Mouse (Mus musculus): Measurements from ENCODE around the gene Rab6b. TPM values are rescaled to one million over a fixed set of nuclear protein-coding genes. Genes with fewer than 3 reads are reported as not detected.
A peak's percentile ranks its signal among the peaks of the same experiment; 100 is the strongest.

Gene Rab6b
- 111 and 126 TPM in 2 replicates for polyA plus RNA-seq (2015; fragmentation: Nextera tagmentation; extraction: Ambion mirVana)

DNA sequence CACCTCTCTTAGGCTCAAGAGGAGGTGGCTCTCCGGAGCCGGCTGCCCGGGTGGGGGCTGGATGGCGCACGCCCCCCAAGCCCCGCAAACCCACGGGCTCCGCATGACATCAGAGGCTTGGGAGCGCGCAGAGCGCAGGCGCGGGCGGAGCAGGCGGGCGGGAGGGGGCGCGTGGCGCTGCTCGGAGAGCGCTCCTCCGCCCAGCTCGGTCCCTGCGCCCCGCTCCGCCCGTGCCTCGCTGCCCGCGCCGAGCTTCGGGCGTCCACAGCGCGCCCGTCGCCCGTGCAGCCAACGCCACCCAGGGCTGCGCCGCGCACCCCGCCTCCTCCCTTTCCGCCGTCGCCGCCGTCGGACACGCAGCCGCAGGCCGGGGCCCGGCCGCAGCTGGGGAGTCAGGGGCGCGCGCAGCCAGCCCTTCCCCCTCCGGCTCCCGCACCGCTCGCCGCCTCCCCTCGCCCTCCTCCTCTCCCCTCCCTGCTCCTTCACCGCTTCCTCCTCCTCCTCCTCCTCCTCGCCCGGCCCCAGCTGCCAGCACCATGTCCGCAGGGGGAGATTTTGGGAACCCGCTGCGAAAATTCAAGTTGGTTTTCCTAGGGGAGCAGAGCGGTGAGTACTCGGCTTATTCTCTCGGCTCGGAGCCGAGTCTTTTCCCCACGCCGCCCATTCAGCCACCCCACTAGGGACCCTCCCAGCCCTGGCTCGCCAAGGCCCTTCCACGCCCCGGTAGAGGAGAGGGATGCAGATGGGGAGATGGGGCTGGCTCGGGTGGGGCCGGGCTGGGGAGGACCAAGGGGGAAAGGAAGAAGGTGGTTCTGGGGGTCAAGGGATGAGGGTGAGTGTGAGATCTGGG, at the start of gene Rab6b:
Rab6b (plus strand) TSS at position 167 of the 850 bp plus-strand sequence.
- WGBS, result 0% methylated on average over 75 of the region's 81 CpGs
- Histone ChIP-seq H3K9ac (peak within 1 kb of the TSS; percentile 99), H3K27me3 (no peaks in the 10 kb centered on the region), H3K4me2 (peak within 1 kb of the TSS; percentile 81), H3K4me1 (replicated peaks) (peaks cover 58% of the 10 kb centered on the region), H3K9me3 (no peaks in the 10 kb centered on the region), H3K4me3 (peak within 1 kb of the TSS; percentile 95), H3K27ac (replicated peaks) (peak within 1 kb of the TSS; percentile 97), H3K36me3 (no peaks in the 10 kb centered on the region)
- peak; percentile 83 for ATAC-seq (ENCODE audit: low FRiP score, low read depth)

DNA sequence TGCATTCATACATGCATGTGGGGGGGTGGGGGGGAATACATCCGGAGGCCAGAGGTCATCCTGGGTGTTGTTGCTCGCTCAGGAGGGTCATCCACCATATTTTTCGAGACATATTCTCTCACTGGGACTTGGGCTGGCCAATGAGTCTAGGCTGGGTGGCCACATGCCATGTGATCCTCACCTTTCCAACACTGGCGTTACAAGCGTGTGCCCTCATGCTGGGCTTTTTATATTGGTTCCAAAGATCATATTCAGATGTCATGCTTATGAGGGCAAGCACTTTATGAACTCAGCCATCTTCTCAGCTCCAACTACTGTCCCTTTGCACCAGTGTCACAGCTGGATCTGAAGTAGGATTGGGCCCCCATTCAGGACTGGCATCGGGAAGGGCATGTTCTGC, 48.0 kb upstream of the Rab6b start:
- no peak for ATAC-seq (ENCODE audit: low FRiP score, low read depth)
- WGBS, result 90% methylated on average over 6 of the region's 6 CpGs
- Histone ChIP-seq H3K9ac (no peak overlapping the region), H3K27ac (replicated peaks) (no peak overlapping the region), H3K9me3 (no peaks in the 10 kb centered on the region), H3K4me2 (no peak overlapping the region), H3K4me3 (no peak overlapping the region), H3K4me1 (replicated peaks) (peaks cover 4% of the 10 kb centered on the region; the same call in 1 of the 2 replicates), H3K27me3 (no peaks in the 10 kb centered on the region), H3K36me3 (no peaks in the 10 kb centered on the region)

DNA sequence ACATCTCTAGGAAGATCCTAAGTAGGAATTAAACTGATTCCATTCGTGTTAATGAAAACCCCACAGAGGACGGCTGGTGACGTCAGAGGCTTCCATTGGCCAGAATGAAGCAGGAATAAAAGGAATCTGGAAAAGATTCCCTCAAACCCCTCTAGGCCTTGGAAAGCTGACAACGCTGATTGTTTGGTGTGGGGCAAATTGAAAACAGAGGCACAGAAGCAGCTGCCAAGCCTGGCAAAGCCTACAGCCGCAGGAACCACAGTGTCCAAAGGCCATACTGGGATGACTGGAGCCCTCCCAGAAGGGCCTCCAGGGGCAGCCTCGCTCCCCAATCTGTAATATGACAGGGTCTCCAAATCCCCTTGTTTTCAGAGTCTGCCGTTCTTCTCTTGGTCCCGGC, 44.7 kb upstream of the Rab6b start:
- ATAC-seq (ENCODE audit: low FRiP score, low read depth), result no peak
- Histone ChIP-seq H3K27me3 (no peaks in the 10 kb centered on the region), H3K4me3 (no peak overlapping the region), H3K36me3 (no peaks in the 10 kb centered on the region), H3K27ac (replicated peaks) (no peak overlapping the region), H3K4me2 (no peak overlapping the region), H3K9me3 (no peaks in the 10 kb centered on the region), H3K9ac (no peak overlapping the region), H3K4me1 (replicated peaks) (peaks cover 4% of the 10 kb centered on the region; the same call in 1 of the 2 replicates)
- WGBS, result 69% methylated on average over 8 of the region's 8 CpGs

DNA sequence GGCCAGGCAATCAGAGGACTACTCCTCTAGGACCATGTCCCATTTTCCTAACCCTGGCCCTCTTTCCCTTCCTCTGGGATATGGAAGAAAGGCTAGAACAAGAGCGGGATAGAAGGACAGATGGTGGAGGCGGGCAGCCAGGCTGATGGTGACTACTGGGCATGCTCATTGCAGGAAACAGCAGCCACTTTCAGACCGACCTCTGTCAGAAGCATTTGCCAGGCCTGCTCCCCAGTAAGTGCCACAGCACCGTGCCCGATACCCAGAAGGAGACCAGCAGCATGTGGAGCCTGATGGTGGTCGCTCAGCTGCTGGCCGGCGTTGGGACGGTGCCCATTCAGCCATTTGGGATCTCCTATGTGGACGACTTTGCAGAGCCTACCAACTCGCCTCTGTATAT, 43.9 kb upstream of the Rab6b start:
- Histone ChIP-seq H3K4me1 (replicated peaks) (peaks cover 4% of the 10 kb centered on the region; the same call in 1 of the 2 replicates), H3K27ac (replicated peaks) (peak overlapping the region; percentile 31), H3K27me3 (no peaks in the 10 kb centered on the region), H3K4me2 (no peak overlapping the region), H3K9me3 (no peaks in the 10 kb centered on the region), H3K36me3 (no peaks in the 10 kb centered on the region), H3K4me3 (no peak overlapping the region), H3K9ac (no peak overlapping the region)
- WGBS, result 78% methylated on average over 11 of the region's 11 CpGs
- peak; percentile 63; the same call in 1 of the 2 replicates for ATAC-seq (ENCODE audit: low FRiP score, low read depth)

DNA sequence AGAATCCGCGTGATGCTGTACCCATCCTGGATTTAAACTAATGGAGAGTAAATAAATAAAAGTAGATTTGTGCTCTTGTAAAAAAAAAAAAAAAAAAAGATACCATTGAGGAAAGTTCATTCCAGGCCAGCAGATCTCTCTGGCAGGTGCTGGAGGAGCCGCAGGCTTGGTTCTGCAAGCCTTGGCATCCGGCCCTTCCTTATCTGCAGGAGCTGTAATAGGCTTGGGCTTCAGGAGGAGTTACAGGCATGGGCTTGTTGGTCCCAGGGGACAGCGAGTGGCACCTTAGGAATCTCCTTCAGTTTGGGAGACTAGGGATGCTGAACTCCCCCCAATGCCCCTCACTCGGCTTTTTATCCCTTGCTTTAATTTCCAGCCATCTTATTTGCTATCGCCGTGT, 42.8 kb upstream of the Rab6b start:
- Histone ChIP-seq H3K4me1 (replicated peaks) (peaks cover 4% of the 10 kb centered on the region; the same call in 1 of the 2 replicates), H3K27me3 (no peaks in the 10 kb centered on the region), H3K9ac (no peak overlapping the region), H3K9me3 (no peaks in the 10 kb centered on the region), H3K4me2 (no peak overlapping the region), H3K27ac (replicated peaks) (no peak overlapping the region), H3K36me3 (no peaks in the 10 kb centered on the region), H3K4me3 (no peak overlapping the region)
- ATAC-seq (ENCODE audit: low FRiP score, low read depth), result no peak
- 93% methylated on average over 8 of the region's 8 CpGs for WGBS

DNA sequence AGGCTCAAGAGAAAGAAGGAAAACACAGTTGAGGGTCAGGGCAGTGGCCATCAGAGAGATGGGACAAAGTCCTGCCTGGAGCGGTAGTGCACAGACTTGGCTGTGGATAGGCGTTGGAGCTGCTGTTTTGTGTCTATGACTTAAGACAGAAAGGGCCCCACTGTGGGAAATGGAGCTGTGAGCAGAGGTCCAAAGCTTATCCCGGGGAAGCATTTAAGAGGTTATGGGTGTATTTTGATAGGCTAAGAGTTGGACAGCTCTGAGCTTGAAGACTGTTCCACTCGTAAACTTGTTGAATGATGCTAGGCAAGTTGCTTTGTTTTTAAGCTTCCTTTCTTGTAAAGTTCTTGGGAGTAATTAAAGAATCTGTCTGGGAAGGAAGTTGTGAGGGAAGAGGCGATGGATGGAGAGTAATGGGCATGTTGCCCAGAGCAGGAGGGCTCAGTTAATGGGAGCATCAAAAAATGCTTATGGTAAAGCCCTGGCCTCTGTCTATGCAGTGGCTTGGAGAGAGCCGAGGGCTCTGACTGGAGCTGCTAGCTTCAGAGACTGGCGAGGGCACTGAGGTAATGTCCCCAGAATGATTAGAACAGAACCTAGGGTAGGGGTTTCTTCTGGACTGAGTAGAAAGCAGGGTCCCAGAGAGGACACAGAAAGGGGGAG, 39.9 kb upstream of the Rab6b start:
- WGBS, result 81% methylated on average over 7 of the region's 7 CpGs
- H3K9ac ChIP-seq, result no peak overlapping the region
- H3K9me3 ChIP-seq, result no peaks in the 10 kb centered on the region
- ATAC-seq (ENCODE audit: low FRiP score, low read depth), result no peak
- H3K27me3 ChIP-seq, result no peaks in the 10 kb centered on the region
- no peaks in the 10 kb centered on the region for H3K36me3 ChIP-seq
- no peak overlapping the region for H3K4me3 ChIP-seq
- no peak overlapping the region for H3K27ac ChIP-seq (replicated peaks)
- peaks cover 4% of the 10 kb centered on the region; the same call in 1 of the 2 replicates for H3K4me1 ChIP-seq (replicated peaks)
- H3K4me2 ChIP-seq, result no peak overlapping the region

DNA sequence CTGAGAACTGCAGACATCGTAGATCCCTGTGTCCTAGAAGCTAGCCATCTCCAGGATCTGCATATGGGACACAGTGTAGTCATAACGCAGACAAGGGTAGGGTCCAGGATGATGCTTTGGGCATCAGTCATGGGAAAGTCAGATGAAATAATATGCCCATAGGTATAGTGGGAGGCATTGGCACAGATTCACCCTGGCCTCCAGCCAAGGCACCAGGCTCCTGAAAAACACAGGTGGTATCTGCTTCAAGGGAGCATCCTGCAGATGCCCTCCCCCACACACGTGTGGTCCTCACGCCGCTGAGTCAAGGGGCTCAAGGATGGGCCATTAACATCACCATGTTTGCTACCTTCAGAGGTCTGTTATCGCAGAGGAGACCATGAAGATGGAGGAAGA, 39.4 kb upstream of the Rab6b start:
- Histone ChIP-seq H3K4me2 (no peak overlapping the region), H3K4me1 (replicated peaks) (peaks cover under 1% of the 10 kb centered on the region; the same call in 1 of the 2 replicates), H3K27me3 (no peaks in the 10 kb centered on the region), H3K27ac (replicated peaks) (no peak overlapping the region), H3K4me3 (no peak overlapping the region), H3K36me3 (no peaks in the 10 kb centered on the region), H3K9ac (no peak overlapping the region), H3K9me3 (no peaks in the 10 kb centered on the region)
- 93% methylated on average over 6 of the region's 6 CpGs for WGBS
- ATAC-seq (ENCODE audit: low FRiP score, low read depth), result no peak

DNA sequence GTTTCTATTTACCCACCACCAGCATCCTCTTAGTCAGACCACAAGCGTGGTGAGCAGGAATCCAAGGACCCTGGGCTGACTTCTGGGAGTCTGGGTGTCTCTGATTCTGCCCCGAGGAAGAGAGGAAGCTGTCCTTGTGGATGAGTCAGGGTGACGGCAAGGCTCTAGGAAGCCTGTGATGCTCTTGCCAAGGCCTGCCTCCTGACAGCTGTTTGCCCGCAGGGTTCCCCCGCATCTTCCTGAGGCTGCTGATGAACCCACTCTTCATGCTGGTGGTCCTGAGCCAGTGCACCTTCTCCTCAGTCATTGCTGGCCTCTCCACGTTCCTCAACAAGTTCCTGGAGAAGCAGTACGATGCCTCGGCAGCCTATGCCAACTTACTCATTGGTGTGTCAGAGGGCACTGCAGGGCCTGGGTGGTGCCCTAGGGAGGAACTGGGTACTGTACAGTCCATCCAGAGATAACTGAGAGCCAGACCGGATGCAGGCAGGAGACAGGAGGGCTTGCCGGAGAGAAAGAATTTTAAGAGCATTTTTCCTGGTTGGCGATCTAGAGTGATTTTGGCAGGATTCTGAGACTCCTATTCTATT, 38.6 kb upstream of the Rab6b start:
- no peak for ATAC-seq (ENCODE audit: low FRiP score, low read depth)
- Histone ChIP-seq H3K4me3 (no peak overlapping the region), H3K27me3 (no peaks in the 10 kb centered on the region), H3K36me3 (no peaks in the 10 kb centered on the region), H3K27ac (replicated peaks) (no peak overlapping the region), H3K9ac (no peak overlapping the region), H3K4me1 (replicated peaks) (no peaks in the 10 kb centered on the region), H3K9me3 (no peaks in the 10 kb centered on the region), H3K4me2 (no peak overlapping the region)
- WGBS, result 91% methylated on average over 11 of the region's 11 CpGs

DNA sequence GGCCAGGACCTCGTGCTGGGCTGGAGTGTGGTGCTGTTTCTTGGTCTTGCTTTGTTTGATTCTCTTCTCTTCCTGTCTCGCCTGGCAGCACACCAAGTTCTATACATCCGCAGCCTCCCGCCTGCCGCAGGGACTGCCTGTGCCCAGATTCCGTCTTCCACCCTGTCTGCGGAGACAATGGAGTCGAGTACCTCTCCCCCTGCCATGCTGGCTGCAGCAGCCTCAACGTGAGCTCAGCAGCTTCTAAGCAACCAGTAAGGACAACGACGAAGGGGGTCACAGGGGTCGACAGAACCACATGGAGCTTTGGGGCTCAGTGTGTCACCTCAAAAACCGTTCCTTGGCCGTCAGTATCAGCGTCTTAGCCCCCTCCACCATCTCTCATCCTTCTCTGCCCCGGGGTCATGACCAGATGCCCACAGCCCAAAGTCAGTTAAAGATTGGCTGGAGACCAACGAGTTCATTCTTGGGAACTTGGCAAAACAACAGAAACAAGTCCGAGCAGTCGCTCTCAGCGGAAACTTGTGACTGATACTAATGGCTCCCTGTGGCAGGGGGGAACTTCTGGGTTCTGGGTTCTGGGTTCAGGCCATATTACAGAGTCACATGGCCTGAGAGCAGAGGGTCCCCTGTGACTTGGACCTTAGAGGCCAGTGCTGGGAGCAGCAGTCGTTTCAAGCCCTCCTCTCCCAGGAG, 34.6 kb upstream of the Rab6b start:
- Histone ChIP-seq H3K27me3 (no peaks in the 10 kb centered on the region), H3K27ac (replicated peaks) (no peak overlapping the region), H3K4me1 (replicated peaks) (no peaks in the 10 kb centered on the region), H3K4me3 (no peak overlapping the region), H3K9ac (no peak overlapping the region), H3K4me2 (no peak overlapping the region), H3K36me3 (no peaks in the 10 kb centered on the region), H3K9me3 (no peaks in the 10 kb centered on the region)
- peak; percentile 78; the same call in 1 of the 2 replicates for ATAC-seq (ENCODE audit: low FRiP score, low read depth)
- 59% methylated on average over 21 of the region's 21 CpGs for WGBS

DNA sequence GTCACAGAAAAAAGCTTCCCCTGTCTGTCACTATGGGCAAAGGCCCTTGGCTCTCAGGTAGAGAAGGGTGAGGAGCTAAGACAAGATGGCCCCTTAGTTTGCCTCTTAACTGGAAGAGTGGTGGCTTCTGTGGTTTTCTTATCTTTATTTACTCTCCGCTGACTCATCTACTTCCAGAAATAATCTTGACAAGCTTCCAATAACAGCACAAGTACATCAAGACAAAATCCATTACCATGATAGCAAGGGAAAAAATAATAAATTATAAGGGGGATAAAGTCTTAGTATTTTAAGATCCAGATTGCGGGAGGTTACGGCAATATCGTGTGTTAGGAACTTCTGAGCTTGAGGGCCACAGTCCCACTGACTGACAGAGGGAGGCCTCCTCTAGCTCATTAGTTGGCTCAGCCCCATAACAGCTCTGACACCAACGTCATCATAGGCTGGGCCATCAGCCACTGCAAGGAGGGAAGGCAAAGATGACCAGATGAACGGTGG, 33.3 kb upstream of the Rab6b start:
- ATAC-seq (ENCODE audit: low FRiP score, low read depth), result no peak
- Histone ChIP-seq H3K4me1 (replicated peaks) (no peaks in the 10 kb centered on the region), H3K9ac (no peak overlapping the region), H3K4me2 (no peak overlapping the region), H3K27ac (replicated peaks) (no peak overlapping the region), H3K4me3 (no peak overlapping the region), H3K27me3 (no peaks in the 10 kb centered on the region), H3K36me3 (no peaks in the 10 kb centered on the region), H3K9me3 (no peaks in the 10 kb centered on the region)
- 89% methylated on average over 6 of the region's 6 CpGs for WGBS

DNA sequence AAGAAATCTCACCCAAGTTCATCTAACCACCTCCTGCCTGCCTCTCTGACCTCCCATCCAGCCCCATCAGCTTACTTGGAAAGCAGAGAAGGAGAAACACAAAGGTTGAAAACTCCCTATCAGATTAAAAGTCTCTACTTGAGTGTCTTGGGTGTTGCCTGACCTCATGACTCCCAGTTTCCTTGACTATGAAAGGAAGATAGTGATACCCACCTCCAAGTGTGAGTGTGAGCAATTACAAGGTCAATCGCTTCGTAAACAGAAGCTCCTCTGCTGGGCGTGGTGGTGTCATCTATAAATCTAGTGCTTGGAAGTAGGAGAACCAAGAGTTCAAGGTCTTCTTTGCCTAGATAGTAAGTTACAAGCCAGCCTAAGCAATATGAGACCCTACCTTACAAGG, 31.4 kb upstream of the Rab6b start:
- Histone ChIP-seq H3K27ac (replicated peaks) (no peak overlapping the region), H3K4me1 (replicated peaks) (no peaks in the 10 kb centered on the region), H3K9ac (no peak overlapping the region), H3K4me2 (no peak overlapping the region), H3K36me3 (no peaks in the 10 kb centered on the region), H3K27me3 (no peaks in the 10 kb centered on the region), H3K4me3 (no peak overlapping the region), H3K9me3 (no peaks in the 10 kb centered on the region)
- no peak for ATAC-seq (ENCODE audit: low FRiP score, low read depth)
- 94% methylated on average over 3 of the region's 3 CpGs for WGBS
